Mouse (Mus musculus) erythroblast, embryonic 14.5 days (primary cell): ENCODE results near the gene Mis18a.

ENCODE experiments used
- GATA1 ChIP-seq: IDR thresholded peaks from 2 replicates; pipeline ENCODE4 v1.6.1; 2012; ENCODE audit warnings: low read length, inconsistent platforms, mixed read lengths
- TAL1 ChIP-seq: IDR thresholded peaks from 3 replicates; pipeline ENCODE4 v1.6.1; 2012; ENCODE audit warnings: low read length, inconsistent platforms, mixed read lengths

- no peak for TF ChIP-seq GATA1
- no peak for TF ChIP-seq TAL1
Measured at GRCm38 (mm10) chr16:90706279-90706678, 20.9 kb downstream of the Mis18a start.
